Mouse (Mus musculus): ENCODE data around the gene Nutf2-ps1. TPM values are rescaled to one million over a fixed set of nuclear protein-coding genes. Genes with fewer than 3 reads are reported as not detected.
"Not testable (repeated sequence)": the region's sequence is repeated elsewhere in the genome, so short reads cannot be mapped to it uniquely, and the experiment has no call there.

Gene Nutf2-ps1
- 10 to 100 TPM; 88.1 to 98.9 TPM for total RNA-seq (2021)
- long read RNA-seq, experiment 1, transcript Nutf2-ps1-201 (1 exons, 901 nt) = major isoform, 20 of 20 reads
- long read RNA-seq, experiment 1, partial matches to known transcripts = 0 of 20 reads
- long read RNA-seq, experiment 1, other reads (novel, unspliced or antisense) = 0 of 20 reads
- long read RNA-seq, experiment 2, transcript Nutf2-ps1-201 (1 exons, 901 nt) = major isoform, 26 of 26 reads
- long read RNA-seq, experiment 2, partial matches to known transcripts = 0 of 26 reads
- long read RNA-seq, experiment 2, other reads (novel, unspliced or antisense) = 0 of 26 reads

GRCm38 (mm10) chr19:53588968-53589367, at the start of gene Nutf2-ps1:
Nutf2-ps1 (minus strand) TSS chr19:53589068.
- DNase-seq (ENCODE audit: low spot score in 2 of 2) = not testable (repeated sequence)

GRCm38 (mm10) chr19:53638041-53638440, 49.2 kb upstream of the Nutf2-ps1 start:
- no peak for DNase-seq (ENCODE audit: low spot score in 2 of 2)

GRCm38 (mm10) chr19:53621681-53622080, 32.8 kb upstream of the Nutf2-ps1 start:
- no peak for DNase-seq (ENCODE audit: low spot score in 2 of 2)

- no peak for DNase-seq (ENCODE audit: low spot score in 2 of 2)
These were observed 20.1 kb upstream of the Nutf2-ps1 start for GRCm38 (mm10) chr19:53608921-53609320.

- DNase-seq (ENCODE audit: low spot score in 2 of 2) = no peak
These were observed 12.4 kb upstream of the Nutf2-ps1 start for GRCm38 (mm10) chr19:53601363-53601655.

- DNase-seq (ENCODE audit: low spot score in 2 of 2) = peak; percentile 16 to 29
These were observed 11.9 kb upstream of the Nutf2-ps1 start for GRCm38 (mm10) chr19:53600549-53601362.

- peak; percentile 98 to 99 for DNase-seq (ENCODE audit: low spot score in 2 of 2)
These were observed 11.1 kb upstream of the Nutf2-ps1 start, which contains the start of gene Smc3 for GRCm38 (mm10) chr19:53599757-53600539. Smc3 (plus strand) TSS chr19:53600398.

GRCm38 (mm10) chr19:53596723-53597474, 8.0 kb upstream of the Nutf2-ps1 start:
- no peak for DNase-seq (ENCODE audit: low spot score in 2 of 2)

- not testable (repeated sequence) for DNase-seq (ENCODE audit: low spot score in 2 of 2)
These were observed 1.2 kb downstream of the Nutf2-ps1 start for GRCm38 (mm10) chr19:53587686-53588085.

- not testable (repeated sequence) for DNase-seq (ENCODE audit: low spot score in 2 of 2)
These were observed 8.6 kb downstream of the Nutf2-ps1 start for GRCm38 (mm10) chr19:53580271-53580670.

- no peak for DNase-seq (ENCODE audit: low spot score in 2 of 2)
These were observed 10.1 kb downstream of the Nutf2-ps1 start for GRCm38 (mm10) chr19:53578597-53579252.

- no peak for DNase-seq (ENCODE audit: low spot score in 2 of 2)
These were observed 11.7 kb downstream of the Nutf2-ps1 start for GRCm38 (mm10) chr19:53577025-53577800.

GRCm38 (mm10) chr19:53576061-53576460, 12.8 kb downstream of the Nutf2-ps1 start:
- no peak for DNase-seq (ENCODE audit: low spot score in 2 of 2)

- no peak for DNase-seq (ENCODE audit: low spot score in 2 of 2)
These were observed 13.4 kb downstream of the Nutf2-ps1 start for GRCm38 (mm10) chr19:53575296-53576010.

GRCm38 (mm10) chr19:53574546-53574945, 14.3 kb downstream of the Nutf2-ps1 start:
- DNase-seq (ENCODE audit: low spot score in 2 of 2) = no peak

- no peak for DNase-seq (ENCODE audit: low spot score in 2 of 2)
These were observed 14.7 kb downstream of the Nutf2-ps1 start for GRCm38 (mm10) chr19:53574131-53574530.

- no peak for DNase-seq (ENCODE audit: low spot score in 2 of 2)
These were observed 15.7 kb downstream of the Nutf2-ps1 start for GRCm38 (mm10) chr19:53573151-53573550.

GRCm38 (mm10) chr19:53572607-53573006, 16.3 kb downstream of the Nutf2-ps1 start:
- DNase-seq (ENCODE audit: low spot score in 2 of 2) = no peak
